Mouse (Mus musculus) spleen, adult 2 months (tissue): Measurements from ENCODE around the gene Nit2.

Source experiments
- CTCF ChIP-seq: fragments of 200-500 bp; IDR thresholded peaks from 2 replicates; pipeline ENCODE4 v1.5.1; 2011; ENCODE audit warnings: mild to moderate bottlenecking, inconsistent platforms; ENCODE audit not compliant: insufficient read depth, insufficient read length, insufficient replicate concordance; ENCODE audit errors: extremely low read depth
- POLR2A ChIP-seq: fragments of 200-500 bp; IDR thresholded peaks from 2 replicates; pipeline ENCODE4 v1.6.1; 2011; ENCODE audit warnings: low read depth, low read length, inconsistent platforms

- no peak for TF ChIP-seq CTCF
- TF ChIP-seq POLR2A, result no peak
Measured at GRCm38 (mm10) chr16:57131544-57131943, 35.6 kb downstream of the Nit2 start.
